Mouse (Mus musculus) small intestine, adult 2 months (tissue): ENCODE measurements around the gene Cpne5. TPM values are rescaled to one million over a fixed set of nuclear protein-coding genes. Genes with fewer than 3 reads are reported as not detected.

Source experiments
- H3K27ac ChIP-seq: fragments of 200-500 bp; 2 replicates; pipeline ENCODE4 v1.5.1; 2012; ENCODE audit warnings: low read depth, low read length, control low read depth, inconsistent platforms; ENCODE audit not compliant: insufficient read depth
- H3K27me3 ChIP-seq: fragments of 200-500 bp; 2 replicates; pipeline ENCODE4 v1.6.1; 2012; ENCODE audit warnings: mild to moderate bottlenecking, moderate library complexity, low read length, inconsistent platforms; ENCODE audit not compliant: control insufficient read depth, insufficient read depth
- H3K36me3 ChIP-seq: fragments of 200-500 bp; 2 replicates; pipeline ENCODE4 v1.6.1; 2012; ENCODE audit warnings: mild to moderate bottlenecking, low read length, control low read depth, inconsistent platforms; ENCODE audit not compliant: control insufficient read depth, insufficient read depth
- H3K4me1 ChIP-seq: fragments of 200-500 bp; 2 replicates; pipeline ENCODE4 v1.6.1; 2012; ENCODE audit warnings: low read length, inconsistent platforms, mixed read lengths; ENCODE audit not compliant: control insufficient read depth, insufficient read depth, insufficient read length
- H3K4me3 ChIP-seq: fragments of 200-500 bp; 2 replicates; pipeline ENCODE4 v1.5.1; 2012; ENCODE audit warnings: low read depth, mild to moderate bottlenecking, control low read depth, inconsistent platforms, low read length, moderate library complexity
- CTCF ChIP-seq: fragments of 200-500 bp; IDR thresholded peaks from 2 replicates; pipeline ENCODE4 v1.5.1; 2012; ENCODE audit warnings: low read depth, mild to moderate bottlenecking, control low read depth, inconsistent platforms, low read length, moderate library complexity, mixed read lengths; ENCODE audit not compliant: insufficient replicate concordance, insufficient read length; ENCODE audit errors: extremely low read depth
- POLR2A ChIP-seq: fragments of 200-500 bp; IDR thresholded peaks from 2 replicates; pipeline ENCODE4 v1.6.1; 2012; ENCODE audit warnings: low read depth, mild to moderate bottlenecking, control low read depth, inconsistent platforms, low read length, moderate library complexity
- WGBS: fragments of 180-500 bp; shearing (Covaris S2); methylation state at CpG from one replicate; pipeline ENCODE4 v1.1.7; 2018; 5-methylcytosine and 5-hydroxymethylcytosine counted together
- polyA plus RNA-seq: library from polyadenylated mRNA; depleted of rRNA; stranded (reverse); fragments of >200 nt; gene quantifications from 2 replicates; pipeline ENCODE4 v1.2.3, GENCODE M21; 2012

Gene Cpne5
- polyA plus RNA-seq, 1 experiment: 2.3 TPM

- H3K4me3 ChIP-seq: no peak overlapping the region
- H3K36me3 ChIP-seq: no peaks in the 10 kb centered on the region
- no peaks in the 10 kb centered on the region for H3K27me3 ChIP-seq
- no peaks in the 10 kb centered on the region for H3K4me1 ChIP-seq
- 93% methylated on average over 6 of the region's 6 CpGs for WGBS
- no peak for TF ChIP-seq CTCF
- TF ChIP-seq POLR2A: no peak
- no peak overlapping the region for H3K27ac ChIP-seq
These were observed 58.0 kb downstream of the Cpne5 start for GRCm38 (mm10) chr17:29179917-29180316.

GRCm38 (mm10) chr17:29178503-29179059 is 59.4 kb downstream of the Cpne5 start:
- H3K27ac ChIP-seq: no peak overlapping the region
- 86% methylated on average over 9 of the region's 9 CpGs for WGBS
- no peaks in the 10 kb centered on the region for H3K27me3 ChIP-seq
- no peaks in the 10 kb centered on the region for H3K36me3 ChIP-seq
- TF ChIP-seq POLR2A: no peak
- no peak for TF ChIP-seq CTCF
- no peaks in the 10 kb centered on the region for H3K4me1 ChIP-seq
- no peak overlapping the region for H3K4me3 ChIP-seq

GRCm38 (mm10) chr17:29176391-29177267 is 61.3 kb downstream of the Cpne5 start:
- TF ChIP-seq CTCF (peak; percentile 65; the same call in 1 of the 2 replicates), POLR2A (no peak)
- no peaks in the 10 kb centered on the region for H3K27me3 ChIP-seq
- 36% methylated on average over 9 of the region's 9 CpGs for WGBS
- no peak overlapping the region for H3K4me3 ChIP-seq
- no peaks in the 10 kb centered on the region for H3K36me3 ChIP-seq
- H3K4me1 ChIP-seq: no peaks in the 10 kb centered on the region
- no peak overlapping the region for H3K27ac ChIP-seq

GRCm38 (mm10) chr17:29175693-29176092 is 62.3 kb downstream of the Cpne5 start:
- H3K27me3 ChIP-seq: no peaks in the 10 kb centered on the region
- WGBS: 74% methylated on average over 3 of the region's 3 CpGs

GRCm38 (mm10) chr17:29173165-29173564 is 64.8 kb downstream of the Cpne5 start:
- TF ChIP-seq POLR2A: no peak
- TF ChIP-seq CTCF: no peak
- 76% methylated on average over 8 of the region's 8 CpGs for WGBS
- H3K36me3 ChIP-seq: no peaks in the 10 kb centered on the region
- H3K4me3 ChIP-seq: no peak overlapping the region
- H3K4me1 ChIP-seq: peaks cover 6% of the 10 kb centered on the region; the same call in 1 of the 2 replicates
- H3K27ac ChIP-seq: no peak overlapping the region
- H3K27me3 ChIP-seq: no peaks in the 10 kb centered on the region

More at GRCm38 (mm10) chr17:29175693-29176092, 62.3 kb downstream of the Cpne5 start:
- Histone ChIP-seq H3K27ac (no peak overlapping the region), H3K4me3 (no peak overlapping the region), H3K36me3 (no peaks in the 10 kb centered on the region), H3K4me1 (no peaks in the 10 kb centered on the region)
- TF ChIP-seq CTCF: no peak
- no peak for TF ChIP-seq POLR2A

GRCm38 (mm10) chr17:29172062-29172461 is 65.9 kb downstream of the Cpne5 start:
- 46% methylated on average over 10 of the region's 10 CpGs for WGBS
- Histone ChIP-seq H3K36me3 (no peaks in the 10 kb centered on the region), H3K4me1 (peaks cover 13% of the 10 kb centered on the region), H3K27me3 (no peaks in the 10 kb centered on the region), H3K4me3 (peak overlapping the region; percentile 27; the same call in 1 of the 2 replicates), H3K27ac (no peak overlapping the region; the same call in 1 of the 2 replicates)
- no peak for TF ChIP-seq CTCF
- TF ChIP-seq POLR2A: no peak
